Mouse (Mus musculus): ENCODE results near the gene Gm3336. TPM values are rescaled to one million over a fixed set of nuclear protein-coding genes. Genes with fewer than 3 reads are reported as not detected.

Gm3336 gene
- polyA plus RNA-seq, 1 experiment from 2014 or later, result 0.54 TPM

GRCm38 (mm10) chr8:70745691-70746220, 27.4 kb downstream of the Gm3336 start:
- Histone ChIP-seq H3K4me3 (ENCODE audit: low read depth, low read length) (no peak overlapping the region), H3K36me3 (ENCODE audit: insufficient read depth, low read length) (no peaks in the 10 kb centered on the region), H3K27ac (ENCODE audit: low read length) (no peak overlapping the region), H3K9ac (replicated peaks; ENCODE audit: low read depth) (no peak overlapping the region), H3K4me2 (replicated peaks; ENCODE audit: low read depth, low read length) (no peak overlapping the region), H3K4me1 (ENCODE audit: insufficient read depth, low read depth, low read length) (no peaks in the 10 kb centered on the region; the same call in 1 of the 2 replicates), H3K9me3 (ENCODE audit: low read length) (no peaks in the 10 kb centered on the region), H3K27me3 (replicated peaks; ENCODE audit: insufficient read depth, low read length) (peaks cover 40% of the 10 kb centered on the region; the same call in 1 of the 2 replicates)
- DNase-seq (ENCODE audit: low spot score) (no peak), ATAC-seq (no peak)
- TF ChIP-seq CTCF (IDR thresholded peaks at IDR 0.05), result no peak
- no peak for TF ChIP-seq EP300 (IDR thresholded peaks at IDR 0.05)
- WGBS, result 61% methylated on average over 18 of the region's 19 CpGs

GRCm38 (mm10) chr8:70746676-70747075, 28.3 kb downstream of the Gm3336 start:
- Histone ChIP-seq H3K4me3 (ENCODE audit: low read depth, low read length) (no peak overlapping the region), H3K4me2 (replicated peaks; ENCODE audit: low read depth, low read length) (no peak overlapping the region), H3K4me1 (ENCODE audit: insufficient read depth, low read depth, low read length) (no peaks in the 10 kb centered on the region; the same call in 1 of the 2 replicates), H3K27me3 (replicated peaks; ENCODE audit: insufficient read depth, low read length) (peaks cover 38% of the 10 kb centered on the region; the same call in 1 of the 2 replicates), H3K36me3 (ENCODE audit: insufficient read depth, low read length) (no peaks in the 10 kb centered on the region), H3K9ac (replicated peaks; ENCODE audit: low read depth) (no peak overlapping the region), H3K27ac (ENCODE audit: low read length) (no peak overlapping the region), H3K9me3 (ENCODE audit: low read length) (no peaks in the 10 kb centered on the region)
- no peak for ATAC-seq
- TF ChIP-seq CTCF (IDR thresholded peaks at IDR 0.05), result no peak
- TF ChIP-seq EP300 (IDR thresholded peaks at IDR 0.05), result no peak
- WGBS, result 41% methylated on average over 9 of the region's 9 CpGs
- DNase-seq (ENCODE audit: low spot score), result no peak

- DNase-seq (ENCODE audit: low spot score) (no peak), ATAC-seq (no peak)
- Histone ChIP-seq H3K27me3 (replicated peaks; ENCODE audit: insufficient read depth, low read length) (peaks cover 31% of the 10 kb centered on the region; the same call in 1 of the 2 replicates), H3K4me3 (ENCODE audit: low read depth, low read length) (no peak overlapping the region), H3K27ac (ENCODE audit: low read length) (no peak overlapping the region), H3K4me2 (replicated peaks; ENCODE audit: low read depth, low read length) (no peak overlapping the region), H3K9ac (replicated peaks; ENCODE audit: low read depth) (no peak overlapping the region), H3K36me3 (ENCODE audit: insufficient read depth, low read length) (no peaks in the 10 kb centered on the region), H3K4me1 (ENCODE audit: insufficient read depth, low read depth, low read length) (no peaks in the 10 kb centered on the region; the same call in 1 of the 2 replicates), H3K9me3 (ENCODE audit: low read length) (no peaks in the 10 kb centered on the region)
- 82% methylated on average over 18 of the region's 18 CpGs for WGBS
- TF ChIP-seq CTCF (IDR thresholded peaks at IDR 0.05) (no peak), EP300 (IDR thresholded peaks at IDR 0.05) (no peak)
Measured at GRCm38 (mm10) chr8:70747211-70747890, 29.0 kb downstream of the Gm3336 start.

- H3K4me1 ChIP-seq (ENCODE audit: insufficient read depth, low read depth, low read length), result peaks cover 7% of the 10 kb centered on the region; the same call in 1 of the 2 replicates
- H3K4me2 ChIP-seq (replicated peaks; ENCODE audit: low read depth, low read length), result no peak overlapping the region
- 81% methylated on average over 23 of the region's 23 CpGs for WGBS
- no peak for TF ChIP-seq EP300 (IDR thresholded peaks at IDR 0.05)
- no peak for TF ChIP-seq CTCF (IDR thresholded peaks at IDR 0.05)
- H3K9ac ChIP-seq (replicated peaks; ENCODE audit: low read depth), result no peak overlapping the region
- H3K36me3 ChIP-seq (ENCODE audit: insufficient read depth, low read length), result no peaks in the 10 kb centered on the region
- ATAC-seq, result no peak
- H3K27ac ChIP-seq (ENCODE audit: low read length), result no peak overlapping the region
- no peaks in the 10 kb centered on the region for H3K9me3 ChIP-seq (ENCODE audit: low read length)
- DNase-seq (ENCODE audit: low spot score), result no peak
- H3K27me3 ChIP-seq (replicated peaks; ENCODE audit: insufficient read depth, low read length), result peaks cover 20% of the 10 kb centered on the region; the same call in 1 of the 2 replicates
- H3K4me3 ChIP-seq (ENCODE audit: low read depth, low read length), result no peak overlapping the region
Measured at GRCm38 (mm10) chr8:70748246-70749096, 30.1 kb downstream of the Gm3336 start.

GRCm38 (mm10) chr8:70749097-70749674, 30.8 kb downstream of the Gm3336 start:
- Histone ChIP-seq H3K4me3 (ENCODE audit: low read depth, low read length) (no peak overlapping the region), H3K4me2 (replicated peaks; ENCODE audit: low read depth, low read length) (no peak overlapping the region), H3K27me3 (replicated peaks; ENCODE audit: insufficient read depth, low read length) (peaks cover 13% of the 10 kb centered on the region; the same call in 1 of the 2 replicates), H3K9ac (replicated peaks; ENCODE audit: low read depth) (no peak overlapping the region), H3K9me3 (ENCODE audit: low read length) (no peaks in the 10 kb centered on the region), H3K27ac (ENCODE audit: low read length) (no peak overlapping the region), H3K4me1 (ENCODE audit: insufficient read depth, low read depth, low read length) (peaks cover 10% of the 10 kb centered on the region; the same call in 1 of the 2 replicates), H3K36me3 (ENCODE audit: insufficient read depth, low read length) (no peaks in the 10 kb centered on the region)
- no peak for TF ChIP-seq CTCF (IDR thresholded peaks at IDR 0.05)
- TF ChIP-seq EP300 (IDR thresholded peaks at IDR 0.05), result no peak
- WGBS, result 78% methylated on average over 19 of the region's 19 CpGs
- ATAC-seq (no peak), DNase-seq (ENCODE audit: low spot score) (no peak)
